Mouse (Mus musculus) CH12.LX (cell line): ENCODE data around the gene Plekha5.

ENCODE experiments used
- EP300 ChIP-seq: IDR thresholded peaks from 2 replicates; pipeline ENCODE4 v1.6.1; 2011; ENCODE audit warnings: low read length, improper control_type of control experiment
- MAFK ChIP-seq: IDR thresholded peaks from 2 replicates; pipeline ENCODE4 v1.6.1; 2011; ENCODE audit warnings: low read length, improper control_type of control experiment; ENCODE audit not compliant: insufficient replicate concordance
- MAX ChIP-seq: IDR thresholded peaks from 2 replicates; pipeline ENCODE4 v1.6.1; 2011; ENCODE audit warnings: low read length, improper control_type of control experiment
- MAZ ChIP-seq: IDR thresholded peaks from 2 replicates; pipeline ENCODE4 v1.6.1; 2012; ENCODE audit warnings: low read depth, mild to moderate bottlenecking, inconsistent platforms, low read length, improper control_type of control experiment, moderate library complexity
- NELFE ChIP-seq: IDR thresholded peaks from 2 replicates; pipeline ENCODE4 v1.6.1; 2011; ENCODE audit warnings: low read depth, low read length, improper control_type of control experiment
- POLR2A ChIP-seq: IDR thresholded peaks from 2 replicates; pipeline ENCODE4 v1.6.1; 2011; ENCODE audit warnings: low read depth, mild to moderate bottlenecking, improper control_type of control experiment, low read length
- SMC3 ChIP-seq: IDR thresholded peaks from 2 replicates; pipeline ENCODE4 v1.6.1; 2011; ENCODE audit warnings: low read depth, low read length, improper control_type of control experiment
- ZNF384 ChIP-seq: IDR thresholded peaks from 2 replicates; pipeline ENCODE4 v1.6.1; 2012; ENCODE audit warnings: low read depth, low read length, improper control_type of control experiment, inconsistent platforms

DNA sequence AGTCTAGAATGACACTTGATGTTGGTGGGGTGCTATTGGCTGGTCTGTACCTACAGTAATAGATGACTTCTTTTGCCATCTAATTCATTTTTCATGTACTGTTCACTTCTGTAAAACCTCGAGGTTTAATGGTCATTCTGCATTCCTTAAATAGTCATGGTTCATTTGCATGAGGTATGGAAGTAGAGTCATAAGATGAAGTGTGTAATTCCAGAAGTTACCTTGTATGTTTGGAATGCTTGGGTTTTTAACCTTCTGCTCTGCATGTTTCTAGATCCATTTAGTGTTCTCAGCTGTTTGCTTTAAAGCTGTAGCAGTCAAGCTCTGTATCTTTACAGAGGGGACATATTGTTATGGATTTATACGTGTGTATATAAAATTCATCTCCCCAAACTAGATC, 144.0 kb downstream of the Plekha5 start:
- no peak for TF ChIP-seq MAZ
- no peak for TF ChIP-seq POLR2A
- no peak for TF ChIP-seq MAX
- TF ChIP-seq ZNF384 = no peak
- TF ChIP-seq SMC3 = no peak
- no peak for TF ChIP-seq MAFK
- TF ChIP-seq NELFE = no peak
- TF ChIP-seq EP300 = no peak
